Mouse (Mus musculus): ENCODE results near the gene Dnmt3b. TPM values are rescaled to one million over a fixed set of nuclear protein-coding genes. Genes with fewer than 3 reads are reported as not detected.

Gene Dnmt3b
- total and polyA plus RNA-seq, 3 experiments: 11.6 to 17.5 TPM; not detected in 1

- TF ChIP-seq USF2 (IDR thresholded peaks at IDR 0.05; ENCODE audit: borderline replicate concordance in 1 of 2, insufficient read depth in 1 of 2, low read depth in 1 of 2, low read length in 2 of 2): no peak
These were observed 75.2 kb downstream of the Dnmt3b start (continued) for GRCm38 (mm10) chr2:153724424-153724823.

GRCm38 (mm10) chr2:153724871-153725270, 75.6 kb downstream of the Dnmt3b start:
- peaks cover 0 to 11% of the 10 kb centered on the region in 2 experiments; a peak in 2 of 4 replicates for H3K36me3 ChIP-seq (ENCODE audit: control insufficient read depth in 1 of 2, insufficient read depth in 2 of 2, low read length in 2 of 2)
- no peak overlapping the region for H3K4me3 ChIP-seq (ENCODE audit: control insufficient read depth in 1 of 2, insufficient read depth in 1 of 2, low read depth in 2 of 2, low read length in 2 of 2)
- TF ChIP-seq ZNF384 (IDR thresholded peaks at IDR 0.05; ENCODE audit: low read depth, low read length): no peak
- TF ChIP-seq MAZ (IDR thresholded peaks at IDR 0.05; ENCODE audit: low read depth, low read length): no peak
- no peak for TF ChIP-seq UBTF (IDR thresholded peaks at IDR 0.05; ENCODE audit: borderline replicate concordance, insufficient read depth, low read depth, low read length)
- TF ChIP-seq ZKSCAN1 (IDR thresholded peaks at IDR 0.05; ENCODE audit: low read depth, low read length): no peak
- TF ChIP-seq POLR2A (IDR thresholded peaks at IDR 0.05; ENCODE audit: control insufficient read depth in 1 of 2, insufficient read depth in 1 of 2, low read depth in 1 of 2, low read length in 2 of 2, poor library complexity in 1 of 2): no peak
- no peak for TF ChIP-seq MXI1 (IDR thresholded peaks at IDR 0.05; ENCODE audit: low read depth, low read length)
- no peak for TF ChIP-seq NELFE (IDR thresholded peaks at IDR 0.05; ENCODE audit: low read depth, low read length)
- no peak for TF ChIP-seq RCOR1 (IDR thresholded peaks at IDR 0.05; ENCODE audit: low read depth, low read length)
- no peak for TF ChIP-seq GATA1 (IDR thresholded peaks at IDR 0.05; ENCODE audit: low read depth, low read length)
- TF ChIP-seq CTCF (IDR thresholded peaks at IDR 0.05 in 2 of 3, conservative IDR thresholded peaks at IDR 0.05 in 1 of 3; ENCODE audit: control insufficient read depth in 1 of 3, insufficient read depth in 1 of 3, low read depth in 2 of 3, low read length in 3 of 3, poor library complexity in 1 of 3, severe bottlenecking in 1 of 3): no peak
- no peak for TF ChIP-seq CHD2 (IDR thresholded peaks at IDR 0.05; ENCODE audit: low read length)
- TF ChIP-seq JUND (IDR thresholded peaks at IDR 0.05; ENCODE audit: low read depth, low read length): no peak
- no peak for TF ChIP-seq MAFK (IDR thresholded peaks at IDR 0.05; ENCODE audit: borderline replicate concordance, low read depth, low read length)
- TF ChIP-seq RAD21 (IDR thresholded peaks at IDR 0.05; ENCODE audit: low read depth, low read length): no peak
- no peak for TF ChIP-seq E2F4 (IDR thresholded peaks at IDR 0.05; ENCODE audit: borderline replicate concordance, low read depth, low read length)
- TF ChIP-seq ZC3H11A (IDR thresholded peaks at IDR 0.05; ENCODE audit: low read depth, low read length): no peak
- no peaks in the 10 kb centered on the region for H3K9me3 ChIP-seq (replicated peaks; ENCODE audit: insufficient read depth, low read length)
- DNase-seq (ENCODE audit: low read depth, low spot score): no peak
- H3K27me3 ChIP-seq (ENCODE audit: control insufficient read depth in 1 of 2, insufficient read depth in 2 of 2, low read length in 2 of 2): no peaks in the 10 kb centered on the region
- H3K79me2 ChIP-seq (ENCODE audit: control insufficient read depth, insufficient read depth, low read length, poor library complexity): no peaks in the 10 kb centered on the region
- H3K27ac ChIP-seq (ENCODE audit: control insufficient read depth, low read depth, low read length): peak overlapping the region; percentile 69
- peaks cover 5 to 19% of the 10 kb centered on the region in 2 experiments for H3K4me1 ChIP-seq (ENCODE audit: control insufficient read depth in 1 of 2, insufficient read depth in 2 of 2, low read length in 2 of 2)
- H3K9ac ChIP-seq (ENCODE audit: control insufficient read depth, low read depth, low read length, poor library complexity, severe bottlenecking): no peak overlapping the region

- no peak for DNase-seq (ENCODE audit: low read depth, low spot score)
- Histone ChIP-seq H3K27ac (ENCODE audit: control insufficient read depth, low read depth, low read length) (no peak overlapping the region), H3K36me3 (ENCODE audit: control insufficient read depth in 1 of 2, insufficient read depth in 2 of 2, low read length in 2 of 2) (peaks cover 0 to 11% of the 10 kb centered on the region in 2 experiments; a peak in 2 of 4 replicates), H3K27me3 (ENCODE audit: control insufficient read depth in 1 of 2, insufficient read depth in 2 of 2, low read length in 2 of 2) (no peaks in the 10 kb centered on the region), H3K79me2 (ENCODE audit: control insufficient read depth, insufficient read depth, low read length, poor library complexity) (no peaks in the 10 kb centered on the region), H3K9me3 (replicated peaks; ENCODE audit: insufficient read depth, low read length) (no peaks in the 10 kb centered on the region), H3K9ac (ENCODE audit: control insufficient read depth, low read depth, low read length, poor library complexity, severe bottlenecking) (no peak overlapping the region), H3K4me1 (ENCODE audit: control insufficient read depth in 1 of 2, insufficient read depth in 2 of 2, low read length in 2 of 2) (peaks cover 5 to 19% of the 10 kb centered on the region in 2 experiments), H3K4me3 (ENCODE audit: control insufficient read depth in 1 of 2, insufficient read depth in 1 of 2, low read depth in 2 of 2, low read length in 2 of 2) (no peak overlapping the region)
- TF ChIP-seq ETS1 (IDR thresholded peaks at IDR 0.05; ENCODE audit: low read depth, low read length) (no peak), KAT2A (conservative IDR thresholded peaks at IDR 0.05; ENCODE audit: low read depth, low read length) (no peak), POLR2AphosphoS2 (IDR thresholded peaks at IDR 0.05; ENCODE audit: low read length) (no peak), JUND (IDR thresholded peaks at IDR 0.05; ENCODE audit: low read depth, low read length) (no peak), SMC3 (IDR thresholded peaks at IDR 0.05; ENCODE audit: low read depth, low read length) (no peak), RCOR1 (IDR thresholded peaks at IDR 0.05; ENCODE audit: low read depth, low read length) (no peak), POLR2AphosphoS5 (IDR thresholded peaks at IDR 0.05; ENCODE audit: borderline replicate concordance, low read depth, low read length) (no peak), CTCF (IDR thresholded peaks at IDR 0.05 in 2 of 3, conservative IDR thresholded peaks at IDR 0.05 in 1 of 3; ENCODE audit: control insufficient read depth in 1 of 3, insufficient read depth in 1 of 3, low read depth in 2 of 3, low read length in 3 of 3, poor library complexity in 1 of 3, severe bottlenecking in 1 of 3) (no peak), MAFK (IDR thresholded peaks at IDR 0.05; ENCODE audit: borderline replicate concordance, low read depth, low read length) (no peak), NELFE (IDR thresholded peaks at IDR 0.05; ENCODE audit: low read depth, low read length) (no peak), TAL1 (IDR thresholded peaks at IDR 0.05; ENCODE audit: low read length) (no peak), ZKSCAN1 (IDR thresholded peaks at IDR 0.05; ENCODE audit: low read depth, low read length) (no peak), MYB (IDR thresholded peaks at IDR 0.05; ENCODE audit: low read depth, low read length) (no peak)
These were observed 76.0 kb downstream of the Dnmt3b start for GRCm38 (mm10) chr2:153725291-153725690.

Data from MEL (cell line).